Mouse (Mus musculus) heart, postnatal 0 days (tissue): ENCODE data around the gene Phf7. TPM values are rescaled to one million over a fixed set of nuclear protein-coding genes. Genes with fewer than 3 reads are reported as not detected.

Experiments used
- ATAC-seq: fragments of 200-750 bp; cut with Nextera tagmentation; 2 replicates; pipeline ENCODE4 v1.8.0; 2017; ENCODE audit warnings: low read depth, moderate number of reproducible peaks, moderate library complexity; ENCODE audit not compliant: insufficient read depth
- DNase-seq: peaks from one replicate; pipeline ENCODE4 v3.0.0-alpha.2; 2016; ENCODE audit warnings: low spot score
- H3K27ac ChIP-seq: fragments of 300-500 bp; sonication (generic); 2 replicates; pipeline ENCODE4 v1.5.1; 2014; ENCODE audit warnings: low read depth, mild to moderate bottlenecking
- H3K27me3 ChIP-seq: fragments of 300-500 bp; sonication (generic); 2 replicates; pipeline ENCODE4 v1.6.1; 2014; ENCODE audit warnings: low read length, mixed read lengths; ENCODE audit not compliant: control insufficient read depth, insufficient read depth
- H3K36me3 ChIP-seq: fragments of 300-500 bp; sonication (generic); replicated peaks from 2 replicates; pipeline ENCODE4 v1.6.1; 2014; ENCODE audit warnings: low read length, mixed read lengths; ENCODE audit not compliant: control insufficient read depth, insufficient read depth
- H3K4me1 ChIP-seq: fragments of 300-500 bp; sonication (generic); 2 replicates; pipeline ENCODE4 v1.6.1; 2014; ENCODE audit warnings: antibody characterized with exemption; ENCODE audit not compliant: control insufficient read depth, insufficient read depth
- H3K4me2 ChIP-seq: fragments of 300-500 bp; sonication (generic); 2 replicates; pipeline ENCODE4 v1.6.1; 2014; ENCODE audit warnings: low read depth, mild to moderate bottlenecking, low read length, moderate library complexity
- H3K4me3 ChIP-seq: fragments of 300-500 bp; sonication (generic); 2 replicates; pipeline ENCODE4 v1.5.1; 2014; ENCODE audit warnings: low read depth, low read length
- H3K9ac ChIP-seq: fragments of 300-500 bp; sonication (generic); replicated peaks from 2 replicates; pipeline ENCODE4 v1.6.1; 2014; ENCODE audit warnings: low read depth, low read length, mixed read lengths
- H3K9me3 ChIP-seq: fragments of 300-500 bp; sonication (generic); replicated peaks from 2 replicates; pipeline ENCODE4 v1.6.1; 2016; ENCODE audit warnings: low read length; ENCODE audit not compliant: control insufficient read depth
- CTCF ChIP-seq: IDR thresholded peaks from 2 replicates; pipeline ENCODE4 v1.5.1; 2016; ENCODE audit warnings: antibody characterized with exemption, control low read depth, low read depth
- EP300 ChIP-seq: IDR thresholded peaks from 2 replicates; pipeline ENCODE4 v1.6.1; 2016; ENCODE audit warnings: antibody characterized with exemption, low read depth
- WGBS: fragments of 180-500 bp; shearing (Covaris S2); extraction: QIAGEN DNeasy Blood & Tissue Kit; methylation state at CpG from one replicate; pipeline ENCODE4 v1.1.7; 2014; 5-methylcytosine and 5-hydroxymethylcytosine counted together
- polyA plus RNA-seq: library from polyadenylated mRNA; unstranded; fragments of >200 nt; fragmentation: Nextera tagmentation; extraction: Ambion mirVana; gene quantifications from 2 replicates; pipeline ENCODE4 v1.2.1, GENCODE M21; 2015
- total RNA-seq: library from RNA; depleted of rRNA; stranded (reverse); fragments of >200 nt; gene quantifications from 2 replicates; pipeline ENCODE4 v1.2.3, GENCODE M21; 2014; ENCODE audit warnings: low replicate concordance; rRNA removed

Gene Phf7
- total and polyA plus RNA-seq, 2 experiments from 2014 or later: 2.1 to 12.5 TPM

DNA sequence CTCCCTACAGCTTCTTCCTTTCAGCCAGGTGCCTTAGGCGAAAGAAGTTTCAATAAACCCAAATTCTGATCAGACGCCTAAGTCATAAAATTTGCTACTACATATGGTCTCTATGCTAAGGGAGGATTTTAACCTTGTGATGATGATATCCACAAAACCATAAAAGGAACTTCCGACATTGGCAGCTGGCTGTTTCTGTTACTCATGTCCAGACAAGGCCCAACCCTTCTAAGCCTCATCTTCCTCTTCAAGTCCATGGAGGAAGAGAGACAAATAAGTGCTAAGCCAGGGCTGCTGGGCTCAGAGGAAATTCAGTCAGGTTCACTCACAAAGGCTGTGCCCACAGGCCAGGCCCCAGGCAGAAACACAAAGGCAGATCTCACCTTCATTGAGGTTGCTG is 61.8 kb downstream of the Phf7 start:
- H3K9ac ChIP-seq: no peak overlapping the region
- WGBS: 79% methylated on average over 3 of the region's 3 CpGs

DNA sequence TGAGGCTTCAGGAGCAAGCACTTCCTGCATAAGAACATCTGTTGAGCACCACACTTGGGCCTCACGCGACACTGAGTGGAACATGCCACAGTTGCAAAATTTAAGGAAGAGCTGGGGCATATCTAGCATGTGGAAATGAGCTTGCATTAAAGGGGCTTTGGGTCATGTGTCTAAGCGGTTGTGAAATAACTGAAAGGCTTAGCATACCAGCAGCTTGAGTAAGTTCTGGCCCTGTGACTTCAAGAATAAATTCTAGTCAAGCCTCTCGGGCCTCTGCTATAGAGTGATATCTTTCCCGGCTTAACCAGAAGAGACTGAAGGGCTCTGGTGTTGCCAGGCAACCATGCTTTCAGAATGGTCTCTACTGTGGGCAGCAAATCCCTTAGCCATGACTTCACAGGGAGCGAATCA is 62.3 kb downstream of the Phf7 start:
- H3K36me3 ChIP-seq: peaks cover 95% of the 10 kb centered on the region
- H3K27ac ChIP-seq: peak overlapping the region; percentile 72
- no peak overlapping the region for H3K4me3 ChIP-seq
- WGBS: 26% methylated on average over 6 of the region's 6 CpGs
- ATAC-seq (peak; percentile 43; the same call in 1 of the 2 replicates), DNase-seq (no peak)
- TF ChIP-seq EP300 (no peak), CTCF (no peak)
- H3K9me3 ChIP-seq: no peaks in the 10 kb centered on the region
- H3K4me2 ChIP-seq: no peak overlapping the region
- no peak overlapping the region for H3K9ac ChIP-seq
- H3K27me3 ChIP-seq: no peaks in the 10 kb centered on the region
- peaks cover 32% of the 10 kb centered on the region for H3K4me1 ChIP-seq

More for the DNA sequence above, 61.8 kb downstream of the Phf7 start:
- H3K27me3 ChIP-seq: no peaks in the 10 kb centered on the region
- peaks cover 38% of the 10 kb centered on the region for H3K4me1 ChIP-seq
- TF ChIP-seq CTCF (no peak), EP300 (no peak)
- DNase-seq (no peak), ATAC-seq (no peak)
- peaks cover 89% of the 10 kb centered on the region for H3K36me3 ChIP-seq
- H3K4me2 ChIP-seq: no peak overlapping the region
- peak overlapping the region; percentile 72; the same call in 1 of the 2 replicates for H3K27ac ChIP-seq
- no peaks in the 10 kb centered on the region for H3K9me3 ChIP-seq
- no peak overlapping the region for H3K4me3 ChIP-seq

Other genes starting within 250 kb of the Phf7 start
- gene Glt8d1, start 249.9 kb downstream of the Phf7 start, total RNA-seq: 28.7 and 39.0 TPM in 2 replicates
- 30.6 and 30.9 TPM in 2 replicates for gene Glt8d1, start 249.9 kb downstream of the Phf7 start, polyA plus RNA-seq
- 309 and 340 TPM in 2 replicates for gene Spcs1, start 249.6 kb downstream of the Phf7 start, total RNA-seq
- 429 and 459 TPM in 2 replicates for gene Spcs1, start 249.6 kb downstream of the Phf7 start, polyA plus RNA-seq
- 31.9 and 65.0 TPM in 2 replicates for gene Pbrm1, start 232.2 kb downstream of the Phf7 start, total RNA-seq
- gene Pbrm1, start 232.2 kb downstream of the Phf7 start, polyA plus RNA-seq: 63.2 and 66.5 TPM in 2 replicates
- gene Gnl3, start 232.2 kb downstream of the Phf7 start, total RNA-seq: 30.5 and 45.8 TPM in 2 replicates
- 30.7 and 37.3 TPM in 2 replicates for gene Gnl3, start 232.2 kb downstream of the Phf7 start, polyA plus RNA-seq
- gene Smim4, start 122.4 kb downstream of the Phf7 start, total RNA-seq: 12.7 and 28.8 TPM in 2 replicates
- 194 and 207 TPM in 2 replicates for gene Smim4, start 122.4 kb downstream of the Phf7 start, polyA plus RNA-seq
- 212 and 269 TPM in 2 replicates for gene Nt5dc2, start 120.3 kb downstream of the Phf7 start, total RNA-seq
- 146 and 158 TPM in 2 replicates for gene Nt5dc2, start 120.3 kb downstream of the Phf7 start, polyA plus RNA-seq
- gene Stab1, start 82.7 kb downstream of the Phf7 start, total RNA-seq: 75.3 and 90.4 TPM in 2 replicates
- gene Stab1, start 82.7 kb downstream of the Phf7 start, polyA plus RNA-seq: 24.0 and 25.4 TPM in 2 replicates
- 2,939 and 3,145 TPM in 2 replicates for gene Tnnc1, start 43.0 kb downstream of the Phf7 start, total RNA-seq
- 7,680 and 7,748 TPM in 2 replicates for gene Tnnc1, start 43.0 kb downstream of the Phf7 start, polyA plus RNA-seq
- gene Nisch, start 34.4 kb downstream of the Phf7 start, total RNA-seq: 292 and 338 TPM in 2 replicates
- gene Nisch, start 34.4 kb downstream of the Phf7 start, polyA plus RNA-seq: 162 and 171 TPM in 2 replicates
- gene Sema3g, start 33.5 kb downstream of the Phf7 start, total RNA-seq: 4.4 and 12.7 TPM in 2 replicates
- gene Sema3g, start 33.5 kb downstream of the Phf7 start, polyA plus RNA-seq: 0.75 and 0.90 TPM in 2 replicates
- gene Bap1, start 133 bp upstream of the Phf7 start, total RNA-seq: 51.1 and 64.0 TPM in 2 replicates
- 34.2 and 38.6 TPM in 2 replicates for gene Bap1, start 133 bp upstream of the Phf7 start, polyA plus RNA-seq
- 0.08 TPM in 1 of 2 replicates, not detected in the other for gene Dnah1, start 72.6 kb upstream of the Phf7 start, total RNA-seq
- 0.10 and 0.15 TPM in 2 replicates for gene Dnah1, start 72.6 kb upstream of the Phf7 start, polyA plus RNA-seq
- 34.0 and 51.2 TPM in 2 replicates for gene Capn7, start 85.3 kb upstream of the Phf7 start, total RNA-seq
- 32.3 and 33.8 TPM in 2 replicates for gene Capn7, start 85.3 kb upstream of the Phf7 start, polyA plus RNA-seq
- gene Sh3bp5, start 184.8 kb upstream of the Phf7 start, total RNA-seq: 10.2 and 14.2 TPM in 2 replicates
- gene Sh3bp5, start 184.8 kb upstream of the Phf7 start, polyA plus RNA-seq: 37.6 and 43.4 TPM in 2 replicates
- 7.4 and 12.1 TPM in 2 replicates for gene Eaf1, start 243.1 kb upstream of the Phf7 start, total RNA-seq
- gene Eaf1, start 243.1 kb upstream of the Phf7 start, polyA plus RNA-seq: 6.5 TPM in 2 replicates
- 9.0 and 21.7 TPM in 2 replicates for gene Mettl6, start 243.7 kb upstream of the Phf7 start, total RNA-seq
- 23.3 and 26.6 TPM in 2 replicates for gene Mettl6, start 243.7 kb upstream of the Phf7 start, polyA plus RNA-seq